Mouse (Mus musculus): ENCODE measurements around the gene 1810024B03Rik. TPM values are rescaled to one million over a fixed set of nuclear protein-coding genes. Genes with fewer than 3 reads are reported as not detected.

The 1810024B03Rik gene
- 2.0 TPM for total RNA-seq (2023)

DNA sequence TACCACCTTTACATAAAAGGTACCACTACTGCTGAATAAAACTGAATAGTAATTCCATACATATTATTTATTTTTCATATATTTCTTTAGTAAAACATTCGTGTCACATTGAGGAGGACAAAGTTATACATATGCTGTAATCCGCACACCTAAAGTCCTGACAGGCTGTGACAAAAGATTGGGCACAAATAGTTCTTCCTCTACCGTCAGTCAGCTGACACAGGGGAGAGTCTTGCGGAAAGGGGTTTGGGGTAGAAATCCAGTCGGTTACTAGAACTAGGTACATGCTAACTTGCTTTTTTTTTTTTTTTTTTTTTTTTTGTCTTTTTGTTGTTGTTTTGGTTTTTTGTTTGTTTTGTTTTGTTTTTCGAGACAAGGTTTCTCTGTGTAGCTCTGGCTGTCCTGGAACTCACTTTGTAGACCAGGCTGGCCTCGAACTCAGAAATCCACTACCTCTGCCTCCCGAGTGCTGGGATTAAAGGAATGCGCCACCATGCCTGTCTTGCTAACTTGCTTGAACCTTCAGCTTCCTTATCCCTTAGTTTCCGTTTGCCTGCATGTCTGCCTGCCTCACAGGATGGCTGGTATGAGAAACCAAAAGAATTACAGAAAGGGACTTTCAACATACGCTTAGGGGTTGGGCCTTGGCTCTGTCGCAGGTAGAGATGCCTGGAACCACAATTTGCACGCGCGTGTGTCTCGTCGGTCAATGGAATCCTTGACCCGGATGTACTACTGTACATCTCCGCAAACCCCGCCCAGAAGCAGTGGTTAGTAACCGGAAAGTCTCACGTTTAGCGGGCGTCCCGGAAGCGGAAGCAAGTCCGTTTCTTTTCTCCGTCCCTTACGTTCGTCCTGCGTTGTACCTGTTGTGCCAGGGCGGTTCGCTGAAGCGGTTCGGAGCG is at the start of gene 1810024B03Rik, which contains the start of gene Snrnp200:
Gene 1810024B03Rik (minus strand): TSS at position 734 of the 905 bp plus-strand sequence.
Gene Snrnp200 (plus strand): TSS at position 840 of the 905 bp plus-strand sequence.

DNA sequence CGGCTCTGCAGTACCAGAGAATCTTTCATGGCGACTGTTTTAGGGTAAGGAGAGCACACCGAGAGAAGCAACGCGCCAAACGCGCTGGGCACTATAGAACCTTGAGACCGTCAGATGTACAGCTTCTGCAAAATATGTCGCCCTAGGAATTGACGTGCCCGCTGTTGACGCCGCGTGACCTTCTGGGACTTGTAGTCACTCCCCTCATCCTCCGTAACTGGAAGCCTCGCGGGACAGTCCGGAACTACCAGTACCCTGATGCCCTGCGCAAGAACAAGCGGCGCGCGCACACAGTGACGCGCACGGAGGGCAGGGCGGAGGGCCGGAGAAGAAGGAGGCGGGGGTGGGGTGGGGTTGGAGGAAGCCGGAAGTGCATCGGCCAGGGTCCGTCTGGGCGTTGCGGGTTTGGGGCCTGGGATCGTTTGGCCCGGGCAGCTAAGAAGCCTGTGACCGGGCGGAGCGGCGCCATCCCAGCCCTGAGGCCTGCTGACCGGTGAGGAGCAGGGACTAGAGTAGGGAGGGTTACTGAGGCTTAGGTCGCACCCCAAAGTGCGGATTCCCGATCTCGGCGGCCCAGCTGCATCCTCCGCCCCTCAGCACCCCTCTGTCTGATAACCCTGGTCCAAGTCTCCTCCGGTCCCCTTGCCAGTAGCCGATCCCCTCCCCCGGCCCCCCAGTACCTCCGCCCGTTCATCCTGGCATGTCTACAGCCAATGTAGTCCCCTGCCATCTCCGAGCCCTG is 39.7 kb upstream of the 1810024B03Rik start, which contains the start of the genes Ciao1 and Tmem127:
Gene Ciao1 (minus strand): TSS at position 225 of the 742 bp plus-strand sequence.
Gene Tmem127 (plus strand): TSS at position 317 of the 742 bp plus-strand sequence.

DNA sequence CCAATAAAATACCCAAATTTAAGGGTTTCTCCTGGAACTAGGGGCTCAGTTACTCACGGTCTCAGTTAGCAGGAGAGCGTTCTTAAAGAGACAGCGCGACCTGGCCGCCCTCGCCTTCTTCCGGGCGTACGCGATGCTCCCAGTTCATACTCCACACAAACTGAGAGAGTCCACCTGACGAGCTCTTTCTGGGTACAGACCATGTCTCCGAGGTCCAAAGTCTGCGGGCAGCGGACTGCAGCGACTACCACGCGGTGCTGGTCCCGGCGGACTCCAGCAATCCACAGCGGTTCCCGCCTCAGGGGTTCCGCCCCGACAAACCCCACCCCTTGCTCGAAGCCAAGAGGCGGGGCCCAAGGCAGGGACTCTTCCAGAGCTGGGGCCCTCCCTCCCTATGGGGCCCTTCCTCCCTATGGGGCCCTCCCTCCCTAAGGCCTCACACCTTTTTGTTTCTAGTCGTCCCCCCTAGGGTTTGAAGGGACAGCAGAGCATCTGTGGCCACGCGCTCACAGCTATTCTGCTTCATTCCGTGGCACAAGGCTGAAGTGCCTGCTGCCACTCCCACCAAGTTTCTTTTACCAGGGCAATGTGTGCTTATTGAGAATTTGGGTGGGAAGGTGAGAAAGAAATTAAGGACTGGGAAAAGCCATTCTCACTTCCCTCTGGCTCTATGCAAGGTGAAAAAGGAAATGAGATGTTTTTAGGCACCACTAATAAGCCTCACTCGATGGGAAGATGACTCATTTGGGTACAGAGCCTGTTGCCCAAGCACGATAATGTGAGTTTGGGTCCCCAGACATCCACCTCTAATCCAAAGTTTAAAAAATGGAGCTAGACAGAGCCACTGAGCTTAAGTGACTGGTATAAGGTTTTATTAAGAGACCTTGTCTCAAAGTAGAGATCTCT is 64.7 kb downstream of the 1810024B03Rik start, which contains the start of gene Itpripl1:
Gene Itpripl1 (minus strand): TSS at position 285 of the 906 bp plus-strand sequence.

Other genes starting within 250 kb of the 1810024B03Rik start
- gene Ap4e1, start 199.6 kb downstream of the 1810024B03Rik start, total RNA-seq (2023): 27.1 TPM
- 16.5 TPM for gene Blvra, start 137.6 kb downstream of the 1810024B03Rik start, total RNA-seq (2023)
- 2.9 TPM for gene Ncaph, start 74.3 kb downstream of the 1810024B03Rik start, total RNA-seq (2023)
- gene Itpripl1, start 64.8 kb downstream of the 1810024B03Rik start, total RNA-seq (2023): 17.0 TPM
- gene Snrnp200, start 106 bp upstream of the 1810024B03Rik start, total RNA-seq (2023): 172 TPM
- 36.2 TPM for gene Ciao1, start 39.5 kb upstream of the 1810024B03Rik start, total RNA-seq (2023)
- 42.4 TPM for gene Tmem127, start 39.6 kb upstream of the 1810024B03Rik start, total RNA-seq (2023)
- 51.1 TPM for gene Stard7, start 61.9 kb upstream of the 1810024B03Rik start, total RNA-seq (2023)
- gene Dusp2, start 127.9 kb upstream of the 1810024B03Rik start, total RNA-seq (2023): 171 TPM
- gene Astl, start 130.4 kb upstream of the 1810024B03Rik start, total RNA-seq (2023): 0.47 TPM
- not detected for gene Adra2b, start 154.9 kb upstream of the 1810024B03Rik start, total RNA-seq (2023)
- 0.29 TPM for gene Gpat2, start 216.9 kb upstream of the 1810024B03Rik start, total RNA-seq (2023)
- 15.8 TPM for gene Fahd2a, start 236.3 kb upstream of the 1810024B03Rik start, total RNA-seq (2023)

Measured in CD4-positive naive resting alpha-beta T cell, adult 76 days (primary cell).